Mouse (Mus musculus) cerebellum, adult 18-20 months (tissue): ENCODE data around the gene Ccr6.
A peak's percentile ranks its signal among the peaks of the same experiment; 100 is the strongest.

Source experiments
- DNase-seq, 2 experiments: peaks; one replicate each; pipeline ENCODE4 v3.0.0; 2021

The Ccr6 gene

DNA sequence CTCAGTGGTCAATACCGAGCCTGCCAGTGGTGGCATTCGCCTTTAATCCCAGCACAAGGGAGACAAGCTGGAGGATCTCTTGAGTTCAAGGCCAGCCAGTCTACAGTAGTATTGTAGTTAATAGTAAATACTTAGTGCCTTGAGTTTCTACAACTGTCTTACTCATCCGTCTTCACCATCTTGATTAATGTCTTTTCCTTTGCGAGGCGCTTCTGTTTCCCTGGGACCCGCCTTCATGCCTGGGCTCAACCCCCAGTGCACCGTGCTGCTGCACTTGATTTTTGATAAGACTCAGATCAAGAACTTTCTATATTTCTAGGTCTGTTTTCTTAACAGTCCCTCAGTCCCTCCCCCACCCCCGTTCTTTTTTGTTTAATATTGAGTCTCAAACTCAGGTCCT, 49.2 kb downstream of the Ccr6 start:
- no peak for DNase-seq

DNA sequence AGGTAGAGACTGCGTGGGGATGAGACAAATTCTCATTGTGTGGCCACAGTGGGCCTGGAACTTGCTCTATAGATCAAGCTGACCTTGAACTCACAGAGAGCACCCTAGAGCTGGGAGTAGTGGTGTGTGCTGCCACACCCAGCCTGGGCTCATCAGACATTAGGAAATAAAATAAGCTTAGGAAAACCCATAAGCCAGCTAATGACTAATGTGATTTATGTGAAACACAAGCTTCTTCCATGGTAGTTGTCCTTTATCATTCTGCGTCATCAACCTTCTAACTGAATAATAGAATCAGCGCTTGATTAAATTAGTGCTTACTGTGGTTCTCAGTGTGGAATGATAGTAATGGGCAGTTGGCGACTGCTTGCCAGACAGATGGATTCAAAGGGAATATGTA, 51.1 kb downstream of the Ccr6 start:
- DNase-seq = no peak

DNA sequence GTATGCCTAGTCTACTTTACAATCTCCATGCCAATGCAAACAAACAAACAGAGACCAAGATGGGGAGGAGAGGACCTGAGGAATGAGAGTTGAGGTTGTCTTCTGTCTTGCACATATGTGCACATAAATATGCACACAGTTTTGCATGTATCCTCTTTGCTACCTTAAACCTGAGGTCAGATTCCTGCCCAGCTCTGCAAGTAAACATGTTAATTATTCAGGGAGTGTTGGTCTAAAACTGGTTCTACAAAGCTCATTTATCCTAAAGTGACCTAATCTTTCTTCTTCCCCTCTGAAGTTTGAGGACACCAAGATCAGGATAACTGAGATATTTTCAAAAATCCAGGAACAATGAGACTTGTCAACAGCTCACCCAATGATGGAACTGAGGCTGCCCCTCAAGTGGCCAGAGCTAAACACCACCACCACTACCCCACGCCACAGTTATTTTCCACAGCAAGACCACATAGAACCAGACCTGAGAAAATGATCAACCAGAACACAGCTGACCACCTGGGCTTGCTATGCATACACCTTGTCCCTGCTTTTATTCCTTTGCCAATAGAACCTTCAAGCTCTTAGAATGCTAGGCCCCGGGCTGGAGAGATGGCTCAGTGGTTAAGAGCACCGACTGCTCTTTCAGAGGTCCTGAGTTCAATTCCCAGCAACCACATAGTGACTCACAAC, 54.3 kb downstream of the Ccr6 start:
- no peak for DNase-seq

DNA sequence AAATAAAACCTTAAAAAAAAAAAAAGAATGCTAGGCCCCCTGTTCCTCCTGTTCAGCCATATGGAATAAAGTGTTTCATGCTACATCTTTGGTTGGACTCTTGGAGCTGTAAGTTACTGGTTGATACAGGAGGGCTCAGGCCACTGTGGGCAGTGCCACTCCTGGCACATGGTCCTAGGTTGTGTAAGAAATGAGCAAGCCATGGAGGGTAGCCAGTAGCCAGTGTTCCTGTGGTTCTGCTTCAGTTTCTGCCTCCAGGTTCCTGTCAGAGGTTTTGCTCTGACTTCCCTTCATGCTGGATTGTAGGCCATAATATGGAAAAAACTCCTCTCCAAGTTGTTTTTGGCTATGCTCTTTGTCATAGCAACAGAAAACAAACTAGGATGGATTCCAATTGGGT, 54.9 kb downstream of the Ccr6 start:
- DNase-seq = no peak

DNA sequence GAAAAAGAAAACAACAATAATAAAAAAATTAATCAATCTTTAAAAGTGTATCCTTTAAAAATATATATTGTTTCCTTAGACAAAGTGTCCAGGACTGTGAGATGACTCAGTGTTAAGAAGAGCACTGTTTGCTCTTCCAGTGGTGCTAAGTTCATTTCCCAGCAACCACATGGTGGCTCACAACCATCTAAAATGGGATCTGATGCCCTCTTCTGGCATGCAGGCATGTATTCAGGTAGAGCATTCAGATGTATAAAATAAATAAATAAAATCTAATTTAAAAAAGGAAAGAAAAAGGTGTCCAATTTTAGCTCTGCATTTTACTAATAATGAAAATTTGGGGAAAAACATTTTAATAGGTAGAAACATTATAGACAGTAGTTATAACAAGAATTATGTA, 60.0 kb downstream of the Ccr6 start:
- no peak for DNase-seq

DNA sequence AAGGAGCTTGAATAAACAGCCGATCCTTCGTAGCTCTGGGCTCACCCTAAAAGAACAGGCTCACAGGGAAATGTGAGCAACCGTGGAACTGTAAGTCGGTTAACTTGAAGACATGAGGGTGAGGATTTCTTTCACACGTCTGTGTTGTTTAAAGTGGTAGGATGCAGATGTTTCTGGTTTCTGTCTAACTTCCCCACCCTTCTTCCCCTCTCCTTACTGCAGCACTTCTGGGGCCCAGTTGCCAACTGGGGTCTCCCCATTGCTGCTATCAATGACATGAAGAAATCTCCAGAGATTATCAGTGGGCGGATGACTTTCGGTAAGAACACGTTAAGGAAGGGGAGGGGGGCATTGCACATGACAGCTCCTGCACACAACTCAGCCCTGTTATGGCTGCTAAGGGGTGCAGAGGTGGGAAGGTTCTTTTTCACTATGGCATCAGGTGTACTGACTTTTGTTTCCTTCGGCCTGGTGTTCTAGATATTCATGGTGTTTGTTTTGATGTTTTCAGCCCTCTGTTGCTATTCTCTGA, 60.5 kb downstream of the Ccr6 start:
- no peak for DNase-seq

DNA sequence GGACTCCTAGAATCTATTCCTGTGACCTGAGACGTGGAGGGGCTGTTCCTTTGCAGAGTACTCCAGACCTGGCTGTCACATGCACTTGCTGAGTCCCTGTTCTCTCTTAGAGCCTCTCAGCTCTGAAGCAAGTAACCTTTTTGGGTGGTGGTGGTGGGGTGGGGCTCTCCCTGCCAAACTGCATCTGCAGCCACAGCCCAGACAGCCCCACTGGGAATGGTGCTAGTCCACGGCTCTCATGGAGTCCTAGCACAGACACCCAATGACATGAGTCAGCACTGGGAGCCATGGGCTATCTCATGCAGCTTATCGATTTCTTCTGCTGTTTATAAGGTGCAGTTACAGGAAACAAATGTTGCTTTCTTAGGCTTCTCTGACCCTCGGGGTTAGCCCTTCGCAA, 61.9 kb downstream of the Ccr6 start:
- DNase-seq = no peak

DNA sequence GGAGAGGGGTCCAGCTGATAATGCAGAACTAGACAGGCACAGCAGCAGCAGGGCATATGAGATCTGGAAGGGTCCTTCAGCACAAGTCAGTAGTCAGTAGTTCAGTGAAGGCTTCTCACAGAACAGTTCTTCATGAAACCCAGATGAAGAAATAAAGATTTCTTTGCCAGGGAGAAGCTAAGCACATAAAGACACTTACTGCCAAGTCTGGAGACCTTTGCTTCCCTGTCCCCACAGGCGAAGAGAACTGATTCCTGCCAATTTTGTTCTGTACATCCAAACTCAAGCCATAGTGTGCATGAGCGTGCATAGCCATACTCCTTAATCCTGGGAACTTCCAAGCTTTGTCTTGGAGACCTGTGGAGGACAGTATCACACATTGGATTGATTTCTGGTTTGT, 62.4 kb downstream of the Ccr6 start:
- no peak for DNase-seq

DNA sequence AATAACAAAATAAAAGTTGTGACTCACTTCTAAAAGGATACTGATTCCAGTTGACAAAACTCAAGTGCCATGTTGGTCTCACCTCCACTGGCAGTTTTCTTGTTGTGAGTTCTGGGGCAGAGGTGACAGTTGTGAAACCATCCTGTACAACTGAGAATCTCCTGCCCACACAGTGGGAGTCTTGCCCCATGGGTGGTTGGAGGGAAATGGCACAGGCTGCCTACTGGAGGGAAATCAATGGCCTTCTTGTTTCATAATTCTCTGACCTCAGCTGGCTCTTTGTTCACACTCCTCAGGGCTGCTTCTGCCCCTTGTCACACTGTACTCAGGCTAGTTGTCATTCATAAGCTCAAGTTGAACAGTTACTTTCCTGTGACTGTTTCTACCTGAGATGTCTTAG, 63.7 kb downstream of the Ccr6 start:
- peak in 1 of 2 experiments; percentile 13 for DNase-seq

- DNase-seq = no peak
Measured at GRCm38 (mm10) chr17:8301515-8301914, 65.7 kb downstream of the Ccr6 start.

DNA sequence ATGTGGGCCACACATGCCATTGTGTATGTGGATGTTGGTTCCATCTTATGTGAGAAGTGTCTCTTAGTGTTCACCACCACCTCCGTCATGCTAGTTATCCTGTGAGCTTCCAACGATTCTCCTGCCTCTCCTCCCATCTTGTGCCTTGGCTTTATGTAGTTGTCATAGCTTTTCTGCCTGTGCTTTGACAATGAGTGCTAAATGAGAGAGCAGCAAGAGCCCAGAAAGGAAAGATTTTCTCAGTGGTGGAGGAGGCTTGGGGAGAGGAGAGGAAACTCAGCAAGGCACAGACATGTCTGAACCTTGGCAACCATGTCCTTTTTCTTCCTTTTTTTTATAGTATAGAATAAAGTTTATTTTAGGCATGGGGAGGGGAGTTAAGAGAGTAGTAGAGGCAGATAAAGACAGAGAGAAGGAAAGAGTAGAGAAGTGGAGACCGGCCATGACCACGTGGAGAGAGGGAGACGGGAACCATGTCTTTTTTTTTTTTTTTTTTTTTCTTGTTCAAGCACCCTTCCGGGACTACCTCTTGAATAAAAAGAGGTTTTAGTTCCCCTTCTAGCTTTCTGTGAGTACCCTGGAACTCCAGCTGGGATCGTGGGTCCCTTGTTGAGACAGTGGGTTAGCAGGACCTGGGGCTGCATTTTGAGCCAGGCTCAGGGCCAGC, 67.1 kb downstream of the Ccr6 start:
- no peak for DNase-seq

GRCm38 (mm10) chr17:8303671-8304070, 67.8 kb downstream of the Ccr6 start:
- DNase-seq = no peak

DNA sequence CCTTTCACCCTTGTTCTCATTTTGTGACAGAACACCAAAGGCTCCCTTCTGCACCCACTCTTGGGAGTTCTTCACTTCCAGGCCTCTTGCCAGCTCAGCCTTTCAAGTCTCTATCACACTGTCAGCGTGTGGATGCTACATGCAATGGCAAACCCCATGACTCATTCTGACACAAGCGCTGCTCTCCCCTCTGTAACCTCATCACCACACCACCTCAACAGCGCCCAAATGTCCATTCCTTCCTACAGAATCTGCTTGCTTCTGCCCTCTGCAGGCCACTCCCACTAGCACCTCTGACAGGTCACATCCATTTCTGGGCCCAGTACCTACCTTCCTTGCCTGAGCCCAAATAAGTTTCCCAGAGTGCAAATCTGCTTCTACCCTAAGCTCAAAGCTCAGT, 70.0 kb downstream of the Ccr6 start:
- no peak for DNase-seq
